Mouse (Mus musculus) embryonic facial prominence, embryonic 12.5 days (tissue): ENCODE measurements at regions not wholly inside any gene's neighbourhood (a gene's known extent, or its start where the extent isn't known, plus 50 kb on each side); places are given as distances from the start of the nearest gene placed in this dataset.

Experiments used
- ATAC-seq: fragments of 200-750 bp; cut with Nextera tagmentation; 2 replicates; pipeline ENCODE4 v1.8.0; 2017; ENCODE audit not compliant: insufficient number of reproducible peaks, insufficient read depth, low FRiP score, low TSS enrichment
- H3K27ac ChIP-seq: fragments of 300-500 bp; sonication (generic); 2 replicates; pipeline ENCODE4 v1.5.1; 2016; ENCODE audit warnings: mild to moderate bottlenecking
- H3K27me3 ChIP-seq: fragments of 300-500 bp; sonication (generic); 2 replicates; pipeline ENCODE4 v1.6.1; 2016; ENCODE audit warnings: mild to moderate bottlenecking, moderate library complexity
- H3K36me3 ChIP-seq: fragments of 300-500 bp; sonication (generic); 2 replicates; pipeline ENCODE4 v1.6.1; 2016; ENCODE audit warnings: mild to moderate bottlenecking
- H3K4me1 ChIP-seq: fragments of 300-500 bp; sonication (generic); 2 replicates; pipeline ENCODE4 v1.6.1; 2016
- H3K4me2 ChIP-seq: fragments of 300-500 bp; sonication (generic); replicated peaks from 2 replicates; pipeline ENCODE4 v1.6.1; 2016; ENCODE audit warnings: mild to moderate bottlenecking, moderate library complexity
- H3K4me3 ChIP-seq: fragments of 300-500 bp; sonication (generic); 2 replicates; pipeline ENCODE4 v1.5.1; 2016; ENCODE audit warnings: mild to moderate bottlenecking
- H3K9ac ChIP-seq: fragments of 300-500 bp; sonication (generic); 2 replicates; pipeline ENCODE4 v1.6.1; 2016; ENCODE audit warnings: mild to moderate bottlenecking, moderate library complexity
- H3K9me3 ChIP-seq: fragments of 300-500 bp; sonication (generic); 2 replicates; pipeline ENCODE4 v1.6.1; 2016; ENCODE audit warnings: mild to moderate bottlenecking, moderate library complexity
- WGBS: fragments of 180-500 bp; shearing (Covaris S2); methylation state at CpG from one replicate; pipeline ENCODE4 v1.1.7; 2016; 5-methylcytosine and 5-hydroxymethylcytosine counted together

DNA sequence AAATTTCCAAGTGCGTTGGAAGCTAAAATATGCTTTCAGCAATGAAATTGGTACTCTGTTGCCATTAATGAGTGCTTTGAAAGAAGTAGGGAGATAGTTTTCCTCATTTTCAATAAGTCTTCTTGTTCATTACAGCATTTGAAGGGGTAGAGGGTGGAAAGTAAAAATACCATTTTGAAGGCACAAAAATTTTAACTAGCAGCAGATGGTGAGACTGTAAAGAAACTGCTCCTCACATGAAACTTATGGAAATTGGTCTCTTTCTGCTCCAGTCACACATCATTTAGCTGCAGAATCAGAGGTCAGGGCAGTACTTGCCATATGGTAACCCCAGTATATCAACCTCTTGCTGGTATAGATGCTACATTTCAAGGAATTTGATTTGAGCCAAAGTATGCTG is 414.1 kb downstream of the Chl1 start:
- no peak for ATAC-seq
- Histone ChIP-seq H3K27me3 (no peaks in the 10 kb centered on the region), H3K36me3 (no peaks in the 10 kb centered on the region), H3K27ac (no peak overlapping the region), H3K4me2 (no peak overlapping the region), H3K4me3 (no peak overlapping the region), H3K4me1 (no peaks in the 10 kb centered on the region), H3K9me3 (no peaks in the 10 kb centered on the region), H3K9ac (no peak overlapping the region)
- WGBS, result 74% methylated on average over 1 of the region's 1 CpGs

DNA sequence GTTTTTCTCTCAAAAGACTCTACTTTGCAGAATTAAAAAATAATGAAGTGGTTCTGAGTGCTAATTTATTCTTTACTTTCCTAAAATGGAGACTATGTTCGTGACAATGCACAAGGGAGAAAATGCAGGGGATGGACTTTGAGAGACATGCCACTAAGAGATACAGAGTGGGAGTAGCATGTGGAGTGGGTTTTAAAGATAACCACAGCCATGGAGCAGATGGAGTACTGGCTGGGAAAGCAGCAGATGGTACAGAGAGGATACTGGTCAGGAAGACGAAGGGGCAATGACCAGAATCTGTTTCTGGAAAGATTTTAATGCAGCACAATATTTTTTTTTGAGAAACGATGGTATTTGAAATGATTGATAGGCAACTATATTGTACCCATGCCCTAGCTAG is 416.7 kb downstream of the Chl1 start:
- no peak overlapping the region for H3K27ac ChIP-seq
- 82% methylated on average over 3 of the region's 3 CpGs for WGBS
- H3K4me1 ChIP-seq, result no peaks in the 10 kb centered on the region
- H3K4me2 ChIP-seq, result no peak overlapping the region
- no peak overlapping the region for H3K4me3 ChIP-seq
- ATAC-seq, result no peak
- H3K36me3 ChIP-seq, result no peaks in the 10 kb centered on the region
- no peak overlapping the region for H3K9ac ChIP-seq
- H3K9me3 ChIP-seq, result no peaks in the 10 kb centered on the region
- H3K27me3 ChIP-seq, result no peaks in the 10 kb centered on the region

DNA sequence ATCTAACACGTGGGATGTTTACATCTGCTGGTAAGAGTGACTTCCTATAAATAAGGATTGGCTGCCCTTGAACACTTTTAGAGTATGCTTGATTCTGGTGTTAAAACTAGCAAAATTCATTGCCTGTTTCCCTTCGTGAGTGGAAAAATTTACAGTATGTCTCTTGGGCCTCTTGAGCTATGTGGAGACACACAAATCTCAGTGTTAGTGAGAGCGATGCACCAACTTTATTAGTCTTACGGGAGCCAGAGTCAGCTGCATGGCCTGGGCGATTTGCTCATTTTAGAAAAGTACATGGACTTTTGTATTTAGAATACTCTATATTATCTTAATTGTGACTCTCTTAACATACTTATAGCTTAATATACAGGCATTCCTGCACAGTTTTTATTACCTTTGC is 430.0 kb downstream of the Chl1 start:
- Histone ChIP-seq H3K4me3 (no peak overlapping the region), H3K9me3 (no peaks in the 10 kb centered on the region), H3K9ac (no peak overlapping the region), H3K4me2 (no peak overlapping the region), H3K4me1 (no peaks in the 10 kb centered on the region), H3K27me3 (no peaks in the 10 kb centered on the region), H3K27ac (no peak overlapping the region), H3K36me3 (no peaks in the 10 kb centered on the region)
- ATAC-seq, result no peak
- 85% methylated on average over 5 of the region's 5 CpGs for WGBS

DNA sequence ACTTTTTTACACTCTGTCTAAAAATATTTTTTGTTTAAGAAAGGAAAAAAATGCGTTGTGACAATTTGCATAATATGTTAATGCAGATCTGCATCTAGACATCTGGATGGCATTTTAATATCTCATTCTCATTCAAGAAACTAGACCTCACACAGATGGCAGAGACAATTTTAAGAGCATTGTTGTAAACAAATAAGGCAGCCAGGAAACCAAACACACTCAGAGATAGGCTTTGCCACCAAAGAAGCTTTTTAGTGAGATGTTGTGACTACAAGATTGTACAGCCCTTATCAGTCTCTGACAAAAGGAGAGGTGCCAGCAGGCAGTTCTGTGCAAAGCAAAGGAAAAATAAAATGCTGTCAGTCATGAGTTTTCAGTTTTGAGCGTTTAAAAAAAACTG is 434.0 kb downstream of the Chl1 start:
- no peak overlapping the region for H3K4me3 ChIP-seq
- 63% methylated on average over 2 of the region's 2 CpGs for WGBS
- no peak overlapping the region for H3K4me2 ChIP-seq
- H3K27ac ChIP-seq, result no peak overlapping the region
- no peak overlapping the region for H3K9ac ChIP-seq
- no peaks in the 10 kb centered on the region for H3K27me3 ChIP-seq
- H3K36me3 ChIP-seq, result no peaks in the 10 kb centered on the region
- no peaks in the 10 kb centered on the region for H3K9me3 ChIP-seq
- H3K4me1 ChIP-seq, result no peaks in the 10 kb centered on the region
- ATAC-seq, result no peak

DNA sequence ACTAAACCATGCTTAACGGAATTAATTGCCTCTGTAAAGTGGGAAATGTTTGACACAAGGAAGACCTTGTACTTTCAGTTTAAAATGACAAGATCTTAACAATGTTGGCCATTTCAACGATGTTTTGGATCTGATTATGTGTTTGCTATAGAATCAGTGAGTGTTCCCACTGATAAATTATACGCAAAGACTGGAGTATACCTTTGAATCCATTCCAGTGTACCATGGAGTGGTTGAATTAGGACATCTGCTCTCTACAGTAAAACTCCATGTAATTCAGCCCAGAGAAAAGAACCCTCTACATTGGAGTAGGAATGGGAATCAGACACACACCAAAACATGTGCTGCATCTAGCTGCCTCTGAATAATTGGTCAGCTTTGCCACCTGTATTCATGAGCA is 437.1 kb downstream of the Chl1 start:
- no peak overlapping the region for H3K4me3 ChIP-seq
- H3K27ac ChIP-seq, result no peak overlapping the region
- no peaks in the 10 kb centered on the region for H3K4me1 ChIP-seq
- no peak overlapping the region for H3K9ac ChIP-seq
- H3K27me3 ChIP-seq, result no peaks in the 10 kb centered on the region
- no peaks in the 10 kb centered on the region for H3K36me3 ChIP-seq
- no peak overlapping the region for H3K4me2 ChIP-seq
- H3K9me3 ChIP-seq, result no peaks in the 10 kb centered on the region
- ATAC-seq, result no peak
- 75% methylated on average over 3 of the region's 3 CpGs for WGBS

DNA sequence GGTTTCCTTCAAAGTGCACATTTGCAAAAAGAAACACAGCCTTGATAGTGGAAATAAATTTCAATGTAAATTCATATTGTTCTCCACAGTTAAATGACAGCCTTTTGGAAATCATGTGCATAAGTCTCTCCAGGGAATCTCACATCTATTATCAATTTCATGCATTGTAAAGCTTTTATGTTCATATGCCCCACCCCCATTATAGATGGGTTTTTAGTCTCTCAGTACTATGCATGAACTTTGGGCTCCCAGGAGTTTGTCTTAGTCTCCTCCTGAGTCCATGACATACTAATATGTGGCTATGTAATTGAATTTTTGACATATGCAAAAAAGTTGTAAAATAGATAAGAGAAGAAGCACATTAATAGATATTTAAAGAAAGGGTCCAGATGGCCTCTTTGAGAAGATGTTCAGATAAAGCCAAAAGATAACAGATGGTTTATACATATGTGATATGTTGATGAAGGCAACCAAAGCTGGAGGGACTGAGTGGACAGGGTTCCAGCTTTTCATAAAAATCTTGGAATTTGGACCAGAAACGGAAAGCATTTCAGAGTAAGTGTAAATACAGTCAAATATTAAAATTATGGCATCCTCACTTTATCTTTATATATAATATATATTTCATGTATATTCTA is 442.9 kb downstream of the Chl1 start:
- 88% methylated on average over 1 of the region's 1 CpGs for WGBS
- Histone ChIP-seq H3K9me3 (no peaks in the 10 kb centered on the region), H3K36me3 (no peaks in the 10 kb centered on the region), H3K27me3 (no peaks in the 10 kb centered on the region), H3K27ac (no peak overlapping the region), H3K4me2 (no peak overlapping the region), H3K9ac (no peak overlapping the region), H3K4me3 (no peak overlapping the region), H3K4me1 (no peaks in the 10 kb centered on the region)
- ATAC-seq, result no peak

DNA sequence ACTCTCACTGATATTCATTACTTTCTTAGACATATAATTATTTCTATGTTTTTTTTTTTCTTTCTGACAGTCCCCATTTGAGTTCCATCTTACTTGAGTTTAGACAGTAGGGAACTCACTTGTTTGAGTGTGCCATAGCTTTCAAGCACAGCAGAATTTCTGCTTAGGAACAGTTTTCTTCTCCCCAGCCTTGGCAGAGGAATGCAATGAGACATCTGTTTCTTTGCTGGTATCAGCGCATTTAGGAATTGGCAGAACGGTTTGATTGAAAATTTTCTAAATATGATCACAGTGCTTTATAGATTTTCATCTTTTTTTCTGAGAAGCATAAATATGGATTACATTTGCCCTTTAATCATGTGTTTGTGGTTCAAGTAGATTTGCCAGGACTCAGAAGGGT is 448.6 kb downstream of the Chl1 start:
- Histone ChIP-seq H3K9ac (no peak overlapping the region), H3K27me3 (no peaks in the 10 kb centered on the region), H3K27ac (no peak overlapping the region), H3K4me1 (no peaks in the 10 kb centered on the region), H3K4me2 (no peak overlapping the region), H3K36me3 (no peaks in the 10 kb centered on the region), H3K9me3 (no peaks in the 10 kb centered on the region), H3K4me3 (no peak overlapping the region)
- 78% methylated on average over 2 of the region's 2 CpGs for WGBS
- no peak for ATAC-seq

DNA sequence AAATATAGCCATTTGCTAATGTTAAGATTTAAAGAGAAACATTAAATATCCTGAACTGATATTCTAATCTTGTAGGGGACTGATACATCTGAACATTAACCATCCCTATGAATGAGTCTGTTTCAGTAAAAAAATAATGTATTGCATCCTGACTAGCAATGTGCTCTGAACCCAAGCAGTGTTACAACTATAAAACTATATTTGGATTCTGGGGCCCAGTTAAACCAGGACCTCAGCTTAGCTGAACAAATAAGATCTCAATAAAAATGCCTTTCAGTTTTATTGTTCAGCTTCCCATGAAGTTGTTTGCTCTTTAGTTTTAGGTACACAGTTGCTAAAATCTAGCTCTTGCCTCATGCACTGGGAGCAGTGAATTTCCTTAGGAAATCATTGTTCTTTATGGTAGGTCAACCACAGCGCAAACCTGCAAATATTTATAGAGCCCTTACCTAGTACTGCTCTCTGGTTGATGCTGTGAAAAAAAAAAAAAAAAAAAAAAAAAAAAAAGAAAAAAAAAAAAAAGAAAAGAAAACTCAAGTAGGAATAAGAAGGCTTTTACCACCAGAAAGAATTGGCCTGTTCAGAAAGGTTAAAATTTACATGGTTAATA is 457.5 kb downstream of the Chl1 start:
- no peak overlapping the region for H3K9ac ChIP-seq
- H3K4me2 ChIP-seq, result no peak overlapping the region
- H3K4me3 ChIP-seq, result no peak overlapping the region
- no peaks in the 10 kb centered on the region for H3K9me3 ChIP-seq
- H3K36me3 ChIP-seq, result no peaks in the 10 kb centered on the region
- no peak overlapping the region for H3K27ac ChIP-seq
- no peak for ATAC-seq
- no peaks in the 10 kb centered on the region for H3K27me3 ChIP-seq
- H3K4me1 ChIP-seq, result no peaks in the 10 kb centered on the region
- WGBS, result 95% methylated on average over 1 of the region's 1 CpGs

DNA sequence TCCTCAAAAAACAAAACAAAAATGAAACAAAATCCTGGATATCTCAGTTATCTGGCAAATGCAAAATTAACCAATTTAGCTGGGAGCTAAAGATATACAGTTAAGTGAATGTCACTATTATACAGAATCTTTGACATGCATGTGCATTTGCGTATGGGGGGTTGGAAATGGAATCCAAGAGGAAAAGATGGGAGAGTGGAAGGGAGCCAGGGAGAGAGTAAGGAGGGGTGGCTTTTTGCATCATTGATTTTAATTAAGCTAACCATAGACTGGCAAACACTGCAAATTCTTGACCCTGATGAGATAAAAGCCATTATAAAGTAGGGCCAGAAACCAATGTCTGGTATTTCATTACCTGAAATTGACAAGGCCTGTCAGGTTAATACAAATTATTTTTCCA is 488.8 kb downstream of the Chl1 start:
- H3K4me3 ChIP-seq, result no peak overlapping the region
- 78% methylated on average over 1 of the region's 1 CpGs for WGBS
- no peak for ATAC-seq

DNA sequence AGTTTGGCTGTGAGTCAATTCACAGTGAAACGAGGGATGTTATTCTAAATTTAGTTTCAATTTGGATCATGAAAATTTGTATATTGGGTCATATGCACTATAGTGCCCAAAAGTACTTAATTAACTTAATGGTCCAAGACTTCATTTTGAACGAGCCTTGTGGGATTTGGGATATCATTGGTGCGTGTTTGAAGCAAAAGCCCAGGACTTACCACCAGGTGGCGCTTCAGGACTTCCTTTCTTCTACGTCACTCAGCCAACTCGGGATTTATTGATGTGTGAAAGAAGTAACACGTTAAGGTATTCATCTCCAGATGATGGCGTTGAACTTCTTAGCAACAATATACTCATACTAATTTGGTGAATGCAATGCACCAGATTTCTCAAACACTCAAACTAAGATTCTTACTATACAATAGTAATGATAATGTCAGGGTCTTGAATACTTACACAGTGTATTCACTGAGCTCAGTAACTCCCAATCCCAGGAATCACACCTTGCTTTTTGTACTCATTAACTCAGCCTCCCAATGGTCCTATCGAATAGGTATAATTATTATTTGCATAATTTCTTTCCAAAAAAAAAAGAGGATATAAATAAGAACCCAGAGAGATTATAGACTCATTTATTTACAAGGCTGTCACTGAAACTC is 464.0 kb upstream of the Cntn6 start:
- no peak overlapping the region for H3K9ac ChIP-seq
- WGBS, result 10% methylated on average over 9 of the region's 9 CpGs

More for the DNA sequence above, 488.8 kb downstream of the Chl1 start:
- Histone ChIP-seq H3K27ac (no peak overlapping the region), H3K27me3 (no peaks in the 10 kb centered on the region), H3K36me3 (no peaks in the 10 kb centered on the region), H3K9me3 (no peaks in the 10 kb centered on the region), H3K4me1 (no peaks in the 10 kb centered on the region), H3K9ac (no peak overlapping the region), H3K4me2 (no peak overlapping the region)

DNA sequence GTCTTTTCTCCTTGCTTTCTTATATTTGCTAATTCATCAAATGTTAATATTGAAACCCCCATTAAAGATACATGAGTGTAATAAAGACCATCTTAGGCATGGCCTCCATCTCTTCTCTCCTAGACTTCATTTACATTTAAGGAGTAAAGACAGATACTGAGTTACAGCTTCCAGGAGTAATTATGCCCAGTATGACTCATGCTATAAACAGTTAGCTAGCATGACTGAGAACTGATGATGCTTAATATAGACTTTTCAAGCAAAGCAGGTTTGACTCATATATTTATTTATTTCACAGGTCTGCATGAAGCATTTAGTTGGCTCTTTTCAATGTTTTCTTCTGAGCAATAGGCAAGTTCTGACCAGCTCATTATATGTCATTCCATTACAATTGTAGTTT is 453.7 kb upstream of the Cntn6 start:
- H3K4me3 ChIP-seq, result no peak overlapping the region
- no peaks in the 10 kb centered on the region for H3K4me1 ChIP-seq
- no peak overlapping the region for H3K27ac ChIP-seq
- no peaks in the 10 kb centered on the region for H3K27me3 ChIP-seq
- H3K9ac ChIP-seq, result no peak overlapping the region
- H3K4me2 ChIP-seq, result no peak overlapping the region
- no peak for ATAC-seq
- H3K36me3 ChIP-seq, result no peaks in the 10 kb centered on the region
- no peaks in the 10 kb centered on the region for H3K9me3 ChIP-seq

More for the DNA sequence above, 464.0 kb upstream of the Cntn6 start:
- H3K27me3 ChIP-seq, result no peaks in the 10 kb centered on the region
- no peak overlapping the region for H3K27ac ChIP-seq
- ATAC-seq, result no peak
- H3K9me3 ChIP-seq, result no peaks in the 10 kb centered on the region
- H3K4me2 ChIP-seq, result no peak overlapping the region
- no peaks in the 10 kb centered on the region for H3K4me1 ChIP-seq
- H3K4me3 ChIP-seq, result no peak overlapping the region
- no peaks in the 10 kb centered on the region for H3K36me3 ChIP-seq

DNA sequence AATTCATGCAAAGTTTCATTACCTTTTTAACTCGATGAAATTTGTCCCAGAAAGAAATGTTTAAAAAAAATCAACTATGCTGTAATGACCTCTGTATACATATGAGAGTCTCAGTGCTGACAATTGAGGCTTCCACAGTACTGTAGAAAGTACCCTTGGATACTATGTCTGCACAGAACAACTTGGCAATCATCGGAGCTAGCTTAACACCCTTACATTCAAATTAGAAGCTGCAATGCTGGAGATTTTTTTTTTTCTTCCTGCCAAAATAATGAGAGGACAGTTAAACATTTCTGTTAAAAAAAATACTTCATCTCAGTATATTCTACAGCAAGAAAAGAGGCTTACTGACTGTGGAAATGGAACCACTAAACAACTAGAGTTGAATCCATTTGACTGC is 452.1 kb upstream of the Cntn6 start:
- no peak overlapping the region for H3K4me2 ChIP-seq
- H3K9ac ChIP-seq, result no peak overlapping the region
- no peaks in the 10 kb centered on the region for H3K36me3 ChIP-seq
- no peak overlapping the region for H3K27ac ChIP-seq
- no peaks in the 10 kb centered on the region for H3K27me3 ChIP-seq
- H3K9me3 ChIP-seq, result no peaks in the 10 kb centered on the region
- no peaks in the 10 kb centered on the region for H3K4me1 ChIP-seq
- H3K4me3 ChIP-seq, result no peak overlapping the region
- 90% methylated on average over 2 of the region's 2 CpGs for WGBS
- no peak for ATAC-seq
